Mouse (Mus musculus) C2C12 (cell line): ENCODE measurements around the gene Mfap1b. TPM values are rescaled to one million over a fixed set of nuclear protein-coding genes. Genes with fewer than 3 reads are reported as not detected.

Experiments used
- H3K27me3 ChIP-seq: one replicate; pipeline ENCODE4 v1.6.1; 2011; ENCODE audit not compliant: control insufficient read depth, insufficient read depth, insufficient read length
- H3K36me3 ChIP-seq: one replicate; pipeline ENCODE4 v1.6.1; 2011; ENCODE audit not compliant: control insufficient read depth, insufficient read depth
- H3K4me3 ChIP-seq: one replicate; pipeline ENCODE4 v1.5.1; 2011; ENCODE audit warnings: mild to moderate bottlenecking, control low read depth; ENCODE audit not compliant: poor library complexity, insufficient read depth, severe bottlenecking
- H3K79me2 ChIP-seq: one replicate; pipeline ENCODE4 v1.6.1; 2011; ENCODE audit not compliant: control insufficient read depth, insufficient read depth
- H3K79me3 ChIP-seq: one replicate; pipeline ENCODE4 v1.6.1; 2011; ENCODE audit warnings: low read depth, control low read depth
- H3ac ChIP-seq: one replicate; pipeline ENCODE3; 2011; ENCODE audit warnings: low read depth; ENCODE audit not compliant: control insufficient read depth, insufficient read length
- CEBPB ChIP-seq: IDR thresholded peaks from one replicate; pipeline ENCODE4 v1.6.1; 2011; ENCODE audit warnings: low read depth, mild to moderate bottlenecking, control low read depth, moderate library complexity
- CTCF ChIP-seq: IDR thresholded peaks from one replicate; pipeline ENCODE4 v1.5.1; 2011; ENCODE audit not compliant: control insufficient read depth, insufficient read depth, insufficient read length
- FOSL1 ChIP-seq: IDR thresholded peaks from one replicate; pipeline ENCODE4 v1.8.0; 2011; ENCODE audit warnings: mild to moderate bottlenecking, low read length; ENCODE audit not compliant: poor library complexity, insufficient read depth, severe bottlenecking
- MAX ChIP-seq: IDR thresholded peaks from one replicate; pipeline ENCODE4 v1.6.1; 2011; ENCODE audit warnings: mild to moderate bottlenecking, control low read depth
- MYOD1 ChIP-seq: IDR thresholded peaks from one replicate; pipeline ENCODE4 v1.6.1; 2011; ENCODE audit warnings: low read depth; ENCODE audit not compliant: control insufficient read depth, insufficient read length
- MYOG ChIP-seq: IDR thresholded peaks from one replicate; pipeline ENCODE4 v1.6.1; 2011; ENCODE audit not compliant: control insufficient read depth, insufficient read length; ENCODE audit errors: extremely low read depth
- USF1 ChIP-seq: IDR thresholded peaks from one replicate; pipeline ENCODE4 v1.6.1; 2011; ENCODE audit warnings: low read depth, mild to moderate bottlenecking, control low read depth, moderate library complexity
- polyA plus RNA-seq: library from polyadenylated mRNA; unstranded; fragments of >200 nt; fragmentation: generic; extraction: Trizol; gene quantifications from one replicate; pipeline ENCODE4 v1.2.1, GENCODE M21; 2012; ENCODE audit warnings: missing spikeins

Mfap1b gene
- polyA plus RNA-seq, 1 experiment: 8.8 TPM

DNA sequence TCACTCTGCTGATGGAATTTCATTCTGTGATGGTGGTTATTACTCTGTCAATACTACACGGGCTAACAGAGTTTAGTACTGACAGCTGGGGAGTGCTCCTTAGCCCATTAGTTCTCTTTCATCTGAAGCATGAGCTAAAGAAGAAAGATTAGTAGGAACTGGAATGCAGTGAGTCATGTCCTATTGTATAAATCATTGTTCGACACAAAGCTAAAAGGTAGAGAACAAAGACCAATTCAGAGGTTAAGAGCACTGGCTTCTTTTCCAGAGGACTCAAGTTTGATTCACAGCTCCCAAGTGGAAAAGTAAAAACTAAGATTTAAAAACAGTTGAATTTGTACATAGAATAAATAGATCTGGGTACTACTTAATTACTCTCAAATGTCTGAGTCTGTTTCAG is 13.8 kb downstream of the Mfap1b start:
- Histone ChIP-seq H3K36me3 (peaks cover 14% of the 10 kb centered on the region), H3ac (no peak overlapping the region), H3K79me2 (peaks cover 21% of the 10 kb centered on the region), H3K27me3 (no peaks in the 10 kb centered on the region), H3K79me3 (peaks cover 9% of the 10 kb centered on the region), H3K4me3 (no peak overlapping the region)
- TF ChIP-seq MAX (no peak), FOSL1 (no peak), MYOD1 (no peak), CTCF (no peak), CEBPB (no peak), USF1 (no peak), MYOG (no peak)

DNA sequence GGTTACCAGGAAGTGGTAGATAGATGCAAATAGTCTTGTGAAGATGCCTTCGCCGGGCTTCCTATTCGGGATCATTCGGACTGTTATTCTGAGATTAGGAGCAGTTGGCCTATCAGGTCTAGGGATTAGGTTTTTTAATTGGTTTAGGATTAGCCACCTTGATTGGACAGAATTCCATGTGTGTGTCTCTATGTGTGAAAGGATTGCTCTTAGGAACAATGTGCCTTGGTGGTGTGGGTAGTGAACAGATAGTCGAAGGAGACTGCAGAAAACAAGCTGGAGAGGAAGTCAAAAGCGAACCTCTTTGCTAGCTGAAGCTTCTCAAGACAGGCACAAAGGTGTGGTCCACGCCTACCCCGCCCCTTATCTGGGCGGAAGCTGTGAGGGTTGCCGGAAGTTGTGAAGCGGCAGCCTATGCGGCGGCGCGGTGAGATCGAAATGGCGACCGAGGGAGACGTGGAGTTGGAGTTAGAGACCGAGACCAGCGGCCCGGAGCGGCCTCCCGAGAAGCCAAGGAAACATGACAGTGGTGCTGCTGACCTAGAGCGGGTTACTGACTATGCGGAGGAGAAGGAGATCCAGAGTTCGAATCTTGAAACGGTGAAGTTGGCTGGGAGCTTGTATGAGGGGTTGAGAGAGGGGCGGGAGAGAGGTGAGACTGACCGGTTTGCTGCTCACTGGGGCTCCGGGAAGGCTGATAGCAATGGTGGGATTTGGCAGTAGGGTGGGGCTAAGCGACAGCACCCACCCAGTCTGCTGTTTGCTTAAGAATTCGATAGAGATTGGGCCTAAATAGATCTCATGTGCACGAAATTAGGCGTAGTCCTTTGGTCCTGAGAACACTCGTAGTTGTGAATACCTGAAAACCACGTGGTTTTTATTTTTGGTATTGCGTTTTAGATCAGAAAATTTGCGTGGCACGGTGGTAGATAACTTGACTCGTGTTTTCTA is 16.9 kb downstream of the Mfap1b start, which contains the start of gene Serinc4:
TSS of gene Serinc4 (minus strand) at position 90 of the 951 bp plus-strand sequence.
- Histone ChIP-seq H3K4me3 (peak within 1 kb of the TSS; percentile 56), H3K79me3 (peaks cover 12% of the 10 kb centered on the region), H3K79me2 (peaks cover 39% of the 10 kb centered on the region), H3K36me3 (peaks cover 36% of the 10 kb centered on the region), H3K27me3 (no peaks in the 10 kb centered on the region), H3ac (peak within 1 kb of the TSS; percentile 75)
- peak; percentile 80 for TF ChIP-seq MAX
- no peak for TF ChIP-seq MYOG
- TF ChIP-seq CEBPB: no peak

- Histone ChIP-seq H3K4me3 (no peak overlapping the region), H3K27me3 (no peaks in the 10 kb centered on the region), H3K79me2 (peaks cover 52% of the 10 kb centered on the region), H3K79me3 (peaks cover 21% of the 10 kb centered on the region), H3ac (no peak overlapping the region), H3K36me3 (peaks cover 47% of the 10 kb centered on the region)
- TF ChIP-seq CTCF (no peak), CEBPB (no peak), MYOG (no peak), USF1 (no peak), MAX (no peak), FOSL1 (no peak), MYOD1 (no peak)
Measured at GRCm38 (mm10) chr2:121455534-121455933, 18.3 kb downstream of the Mfap1b start.

DNA sequence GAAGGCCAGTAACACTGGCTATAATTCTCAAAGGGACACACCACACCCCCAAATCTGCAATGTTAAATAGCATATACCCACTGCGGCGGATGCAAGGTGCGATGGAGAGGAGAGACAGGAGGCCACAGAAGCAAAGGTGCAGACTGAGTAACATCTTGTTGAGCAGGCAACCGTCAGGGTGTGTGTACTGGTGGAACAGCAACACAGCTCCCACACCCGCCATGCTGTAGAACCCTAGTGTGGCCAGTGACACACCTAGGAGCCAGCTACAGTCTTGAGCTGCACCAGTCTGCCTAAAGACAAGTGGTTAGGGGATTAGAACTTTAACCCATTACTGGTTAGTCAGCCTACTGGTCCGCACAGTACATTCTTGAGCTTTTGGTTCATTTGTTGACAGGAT is 19.9 kb downstream of the Mfap1b start:
- TF ChIP-seq CEBPB (no peak), MYOD1 (no peak), MAX (no peak), USF1 (no peak), FOSL1 (no peak), CTCF (no peak), MYOG (no peak)
- peaks cover 48% of the 10 kb centered on the region for H3K36me3 ChIP-seq
- H3K4me3 ChIP-seq: no peak overlapping the region
- H3K79me2 ChIP-seq: peaks cover 65% of the 10 kb centered on the region
- no peaks in the 10 kb centered on the region for H3K27me3 ChIP-seq
- H3K79me3 ChIP-seq: peaks cover 31% of the 10 kb centered on the region
- H3ac ChIP-seq: no peak overlapping the region

- peaks cover 29% of the 10 kb centered on the region for H3K79me3 ChIP-seq
- H3K4me3 ChIP-seq: no peak within 1 kb of the TSS
- TF ChIP-seq MYOD1 (no peak), FOSL1 (no peak), CTCF (no peak), MAX (no peak), MYOG (no peak), CEBPB (no peak)
- H3K79me2 ChIP-seq: peaks cover 57% of the 10 kb centered on the region
- H3K36me3 ChIP-seq: peaks cover 40% of the 10 kb centered on the region
- no peaks in the 10 kb centered on the region for H3K27me3 ChIP-seq
- no peak within 1 kb of the TSS for H3ac ChIP-seq
Measured at GRCm38 (mm10) chr2:121452990-121453389, 20.9 kb downstream of the Mfap1b start, which contains the start of gene Hypk. Gene Hypk, plus strand, starts transcription at chr2:121453290.

GRCm38 (mm10) chr2:121452361-121452760 is 21.5 kb downstream of the Mfap1b start:
- TF ChIP-seq FOSL1 (no peak), USF1 (no peak), CEBPB (no peak), CTCF (no peak), MYOG (no peak), MAX (no peak), MYOD1 (no peak)
- Histone ChIP-seq H3K4me3 (no peak overlapping the region), H3ac (no peak overlapping the region), H3K27me3 (no peaks in the 10 kb centered on the region), H3K79me3 (peaks cover 22% of the 10 kb centered on the region), H3K36me3 (peaks cover 36% of the 10 kb centered on the region), H3K79me2 (peaks cover 51% of the 10 kb centered on the region)
